Mouse (Mus musculus) midbrain, embryonic 11.5 days (tissue): Measurements from ENCODE around the gene Kremen1. TPM values are rescaled to one million over a fixed set of nuclear protein-coding genes. Genes with fewer than 3 reads are reported as not detected.

Source experiments
- ATAC-seq: fragments of 200-750 bp; cut with Nextera tagmentation; 2 replicates; pipeline ENCODE4 v1.8.0; 2017; ENCODE audit warnings: moderate TSS enrichment, moderate library complexity; ENCODE audit not compliant: low FRiP score
- DNase-seq: peaks from one replicate; pipeline ENCODE4 v3.0.0; 2015; ENCODE audit warnings: low spot score; ENCODE audit errors: missing footprints
- H3K27ac ChIP-seq: fragments of 300-500 bp; sonication (generic); 2 replicates; pipeline ENCODE4 v1.5.1; 2014; ENCODE audit warnings: low read depth, low read length
- H3K27me3 ChIP-seq: fragments of 300-500 bp; sonication (generic); 2 replicates; pipeline ENCODE4 v1.6.1; 2014; ENCODE audit warnings: mild to moderate bottlenecking, low read length, moderate library complexity, mixed read lengths; ENCODE audit not compliant: control insufficient read depth, insufficient read depth
- H3K36me3 ChIP-seq: fragments of 300-500 bp; sonication (generic); 2 replicates; pipeline ENCODE4 v1.6.1; 2014; ENCODE audit warnings: mild to moderate bottlenecking, low read length, moderate library complexity, mixed read lengths; ENCODE audit not compliant: control insufficient read depth, insufficient read depth
- H3K4me1 ChIP-seq: fragments of 300-500 bp; sonication (generic); 2 replicates; pipeline ENCODE4 v1.6.1; 2014; ENCODE audit warnings: low read length; ENCODE audit not compliant: control insufficient read depth, insufficient read depth
- H3K4me2 ChIP-seq: fragments of 300-500 bp; sonication (generic); 2 replicates; pipeline ENCODE4 v1.6.1; 2014; ENCODE audit warnings: mild to moderate bottlenecking, moderate library complexity
- H3K4me3 ChIP-seq: fragments of 300-500 bp; sonication (generic); 2 replicates; pipeline ENCODE4 v1.5.1; 2014; ENCODE audit warnings: low read depth, low read length
- H3K9ac ChIP-seq: fragments of 300-500 bp; sonication (generic); 2 replicates; pipeline ENCODE4 v1.6.1; 2014; ENCODE audit warnings: low read length
- H3K9me3 ChIP-seq: fragments of 300-500 bp; sonication (generic); 2 replicates; pipeline ENCODE4 v1.6.1; 2016; ENCODE audit warnings: low read length; ENCODE audit not compliant: control insufficient read depth
- WGBS: fragments of 180-500 bp; shearing (Covaris S2); extraction: QIAGEN DNeasy Blood & Tissue Kit; methylation state at CpG from one replicate; pipeline ENCODE4 v1.1.7; 2014; 5-methylcytosine and 5-hydroxymethylcytosine counted together
- polyA plus RNA-seq: library from polyadenylated mRNA; unstranded; fragments of >200 nt; fragmentation: Nextera tagmentation; extraction: Ambion mirVana; gene quantifications from 2 replicates; pipeline ENCODE4 v1.2.1, GENCODE M21; 2014

Gene Kremen1
- polyA plus RNA-seq, 1 experiment from 2014 or later = 6.9 TPM

DNA sequence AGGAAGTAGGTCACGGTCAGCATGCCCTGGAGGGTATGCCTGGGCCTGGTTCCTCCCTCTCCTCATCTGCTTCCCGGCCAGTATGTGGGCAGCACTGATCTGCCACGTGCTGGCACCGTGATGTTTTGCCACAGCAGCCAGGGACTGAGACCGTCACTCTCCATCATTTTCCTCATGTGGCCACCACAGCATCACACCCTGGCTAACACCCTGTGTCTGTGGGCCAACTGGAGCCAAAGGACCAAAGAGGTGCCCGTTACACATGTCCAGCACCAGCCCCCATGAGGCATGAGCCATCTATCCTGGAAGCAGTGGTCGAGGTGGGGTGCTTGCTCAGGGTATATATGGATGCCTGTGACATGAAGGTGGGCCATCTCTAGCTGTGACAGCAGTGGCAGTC lies 86.2 kb downstream of the Kremen1 start:
- H3K27ac ChIP-seq = no peak overlapping the region
- DNase-seq = no peak

DNA sequence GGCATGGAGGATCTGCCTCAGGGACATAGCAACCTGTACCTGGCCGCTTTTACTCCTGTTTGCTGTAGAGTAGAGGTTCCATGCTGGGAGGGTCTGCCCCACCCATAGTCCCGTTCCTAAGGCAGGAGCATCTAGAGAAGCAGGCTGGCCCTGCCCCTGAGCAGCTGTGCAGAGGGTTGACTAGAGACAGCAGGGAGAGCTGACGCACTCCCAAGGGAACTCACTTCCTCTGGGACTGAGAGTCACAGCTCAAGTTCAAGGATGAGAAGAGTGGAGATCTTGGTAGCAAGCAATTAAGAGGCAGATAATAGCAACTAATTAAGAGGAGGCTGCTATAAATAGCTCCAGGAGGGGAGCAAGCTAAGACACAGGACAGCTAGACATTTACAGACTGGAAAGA lies 88.5 kb downstream of the Kremen1 start:
- Histone ChIP-seq H3K4me1 (no peaks in the 10 kb centered on the region), H3K36me3 (no peaks in the 10 kb centered on the region), H3K4me2 (no peak overlapping the region), H3K9me3 (no peaks in the 10 kb centered on the region), H3K9ac (no peak overlapping the region), H3K27ac (no peak overlapping the region), H3K4me3 (no peak overlapping the region), H3K27me3 (no peaks in the 10 kb centered on the region)
- no peak for ATAC-seq
- DNase-seq = no peak
- WGBS = 46% methylated on average over 3 of the region's 3 CpGs

More for the DNA sequence above, 86.2 kb downstream of the Kremen1 start:
- H3K4me3 ChIP-seq = no peak overlapping the region
- no peak for ATAC-seq
- H3K36me3 ChIP-seq = no peaks in the 10 kb centered on the region
- 94% methylated on average over 7 of the region's 7 CpGs for WGBS
- no peak overlapping the region for H3K9ac ChIP-seq
- H3K27me3 ChIP-seq = no peaks in the 10 kb centered on the region
- no peaks in the 10 kb centered on the region for H3K4me1 ChIP-seq
- H3K9me3 ChIP-seq = no peaks in the 10 kb centered on the region
- no peak overlapping the region for H3K4me2 ChIP-seq

GRCm38 (mm10) chr11:5167311-5167710 lies 94.0 kb downstream of the Kremen1 start:
- H3K36me3 ChIP-seq = no peaks in the 10 kb centered on the region
- H3K4me1 ChIP-seq = no peaks in the 10 kb centered on the region
- no peak overlapping the region for H3K27ac ChIP-seq
- H3K4me2 ChIP-seq = no peak overlapping the region
- H3K9ac ChIP-seq = no peak overlapping the region
- no peaks in the 10 kb centered on the region for H3K27me3 ChIP-seq
- ATAC-seq (no peak), DNase-seq (no peak)
- H3K9me3 ChIP-seq = no peaks in the 10 kb centered on the region
- no peak overlapping the region for H3K4me3 ChIP-seq
- 85% methylated on average over 9 of the region's 9 CpGs for WGBS

DNA sequence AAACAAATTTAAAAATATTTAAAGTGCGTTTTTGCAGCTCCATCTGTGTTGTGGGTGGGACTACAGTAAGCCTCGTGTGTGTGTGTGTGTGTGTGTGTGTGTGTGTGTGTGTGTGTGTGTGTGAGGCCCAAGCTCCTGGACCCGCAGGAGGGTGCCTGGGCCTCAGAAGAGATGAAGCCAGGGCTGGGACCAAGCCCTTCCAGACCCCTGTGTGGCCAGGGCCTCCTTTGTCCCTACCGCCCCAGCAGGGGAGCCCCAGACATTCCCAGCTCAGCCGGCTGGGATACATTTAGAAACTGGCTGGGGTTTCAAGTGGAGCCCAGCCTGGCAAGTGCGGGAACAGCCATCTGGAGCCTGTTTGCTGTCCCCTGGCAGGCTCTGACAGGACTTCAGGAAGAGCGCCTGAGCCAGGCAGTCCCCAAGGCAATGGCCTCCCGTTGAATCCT lies 95.9 kb downstream of the Kremen1 start:
- DNase-seq = no peak

GRCm38 (mm10) chr11:5164310-5164709 lies 97.0 kb downstream of the Kremen1 start:
- Histone ChIP-seq H3K27ac (no peak overlapping the region), H3K4me3 (no peak overlapping the region), H3K9ac (no peak overlapping the region), H3K4me1 (no peaks in the 10 kb centered on the region), H3K27me3 (no peaks in the 10 kb centered on the region), H3K4me2 (no peak overlapping the region), H3K36me3 (no peaks in the 10 kb centered on the region), H3K9me3 (no peaks in the 10 kb centered on the region)
- DNase-seq (no peak), ATAC-seq (no peak)
- WGBS = 17% methylated on average over 8 of the region's 8 CpGs

More for the DNA sequence above, 95.9 kb downstream of the Kremen1 start:
- Histone ChIP-seq H3K9me3 (no peaks in the 10 kb centered on the region), H3K4me2 (no peak overlapping the region), H3K36me3 (no peaks in the 10 kb centered on the region), H3K27me3 (no peaks in the 10 kb centered on the region), H3K4me1 (no peaks in the 10 kb centered on the region), H3K4me3 (no peak overlapping the region), H3K27ac (no peak overlapping the region), H3K9ac (no peak overlapping the region)
- WGBS = 24% methylated on average over 8 of the region's 8 CpGs
- no peak for ATAC-seq

GRCm38 (mm10) chr11:5163421-5163820 lies 97.9 kb downstream of the Kremen1 start:
- no peaks in the 10 kb centered on the region for H3K36me3 ChIP-seq
- H3K9ac ChIP-seq = no peak overlapping the region
- H3K4me2 ChIP-seq = no peak overlapping the region
- no peak for DNase-seq
- H3K27me3 ChIP-seq = no peaks in the 10 kb centered on the region
- H3K4me3 ChIP-seq = no peak overlapping the region
- no peaks in the 10 kb centered on the region for H3K9me3 ChIP-seq
- ATAC-seq = no peak
- H3K4me1 ChIP-seq = no peaks in the 10 kb centered on the region
- no peak overlapping the region for H3K27ac ChIP-seq
- WGBS = 94% methylated on average over 8 of the region's 8 CpGs

DNA sequence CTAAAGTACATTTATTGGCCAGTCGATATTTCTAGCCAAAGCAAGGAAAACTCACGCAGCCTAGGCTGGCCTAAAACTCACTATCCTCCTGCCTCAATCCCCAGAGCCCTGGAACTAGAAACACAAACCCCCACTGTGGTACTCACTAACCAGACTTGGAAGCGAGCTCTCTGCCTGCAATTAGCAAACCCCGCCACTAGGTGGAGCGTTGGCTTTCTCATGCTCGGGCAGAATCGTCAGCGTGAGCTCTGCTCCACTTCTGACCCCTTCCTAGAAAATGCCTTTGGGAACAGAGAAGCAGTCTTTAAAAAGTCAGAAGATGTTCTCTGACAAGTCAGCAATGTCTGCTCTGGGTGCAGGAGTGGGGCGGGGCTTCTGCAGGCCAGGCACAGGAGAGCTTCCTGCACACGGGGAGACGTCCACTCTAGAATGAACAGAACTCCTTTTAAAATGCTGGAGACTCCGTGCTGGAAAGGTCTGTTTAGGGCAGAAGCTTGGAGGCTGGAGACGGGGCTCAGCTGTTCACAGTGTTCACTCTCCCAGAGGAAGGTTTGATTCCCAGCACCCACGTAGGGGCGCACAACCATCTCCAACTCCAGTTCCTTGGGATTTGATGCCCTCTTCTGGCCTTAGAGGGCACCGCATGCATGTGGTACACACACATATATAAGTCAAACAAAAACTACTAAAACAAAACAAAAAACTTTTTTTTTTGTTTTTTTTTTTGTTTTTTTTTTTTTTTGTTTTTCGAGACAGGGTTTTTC lies 100.5 kb downstream of the Kremen1 start:
- no peak for ATAC-seq
- H3K9me3 ChIP-seq = no peaks in the 10 kb centered on the region
- no peak overlapping the region for H3K9ac ChIP-seq
- no peaks in the 10 kb centered on the region for H3K36me3 ChIP-seq
- H3K4me3 ChIP-seq = no peak overlapping the region
- H3K27ac ChIP-seq = no peak overlapping the region
- no peaks in the 10 kb centered on the region for H3K27me3 ChIP-seq
- H3K4me2 ChIP-seq = no peak overlapping the region
- no peak for DNase-seq
- 74% methylated on average over 17 of the region's 17 CpGs for WGBS
- H3K4me1 ChIP-seq = no peaks in the 10 kb centered on the region

DNA sequence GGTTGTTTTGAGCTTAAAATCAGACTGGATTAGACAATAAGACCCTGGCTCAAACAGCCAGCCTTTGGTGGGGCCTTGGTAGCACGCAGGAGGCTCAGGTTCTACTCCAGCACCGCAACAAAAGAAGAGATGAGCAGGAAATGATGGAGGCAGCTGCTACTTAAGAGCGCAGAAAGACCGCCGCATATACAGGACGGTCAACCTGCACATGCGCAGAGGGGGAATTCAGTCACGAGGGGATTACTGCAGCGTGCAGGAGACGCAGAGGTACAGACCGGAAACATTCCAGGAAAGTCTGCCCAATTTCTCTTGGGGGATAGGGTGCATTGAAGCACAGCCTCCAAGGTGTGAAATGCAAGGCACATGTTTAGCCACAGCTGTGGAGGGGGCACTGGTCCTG lies 103.3 kb downstream of the Kremen1 start:
- no peaks in the 10 kb centered on the region; the same call in 1 of the 2 replicates for H3K27me3 ChIP-seq
- no peak overlapping the region for H3K27ac ChIP-seq
- no peaks in the 10 kb centered on the region for H3K4me1 ChIP-seq
- no peak overlapping the region for H3K4me2 ChIP-seq
- H3K36me3 ChIP-seq = no peaks in the 10 kb centered on the region
- DNase-seq (no peak), ATAC-seq (no peak)
- no peak overlapping the region for H3K4me3 ChIP-seq
- WGBS = 86% methylated on average over 11 of the region's 11 CpGs
- H3K9me3 ChIP-seq = no peaks in the 10 kb centered on the region
- H3K9ac ChIP-seq = no peak overlapping the region

DNA sequence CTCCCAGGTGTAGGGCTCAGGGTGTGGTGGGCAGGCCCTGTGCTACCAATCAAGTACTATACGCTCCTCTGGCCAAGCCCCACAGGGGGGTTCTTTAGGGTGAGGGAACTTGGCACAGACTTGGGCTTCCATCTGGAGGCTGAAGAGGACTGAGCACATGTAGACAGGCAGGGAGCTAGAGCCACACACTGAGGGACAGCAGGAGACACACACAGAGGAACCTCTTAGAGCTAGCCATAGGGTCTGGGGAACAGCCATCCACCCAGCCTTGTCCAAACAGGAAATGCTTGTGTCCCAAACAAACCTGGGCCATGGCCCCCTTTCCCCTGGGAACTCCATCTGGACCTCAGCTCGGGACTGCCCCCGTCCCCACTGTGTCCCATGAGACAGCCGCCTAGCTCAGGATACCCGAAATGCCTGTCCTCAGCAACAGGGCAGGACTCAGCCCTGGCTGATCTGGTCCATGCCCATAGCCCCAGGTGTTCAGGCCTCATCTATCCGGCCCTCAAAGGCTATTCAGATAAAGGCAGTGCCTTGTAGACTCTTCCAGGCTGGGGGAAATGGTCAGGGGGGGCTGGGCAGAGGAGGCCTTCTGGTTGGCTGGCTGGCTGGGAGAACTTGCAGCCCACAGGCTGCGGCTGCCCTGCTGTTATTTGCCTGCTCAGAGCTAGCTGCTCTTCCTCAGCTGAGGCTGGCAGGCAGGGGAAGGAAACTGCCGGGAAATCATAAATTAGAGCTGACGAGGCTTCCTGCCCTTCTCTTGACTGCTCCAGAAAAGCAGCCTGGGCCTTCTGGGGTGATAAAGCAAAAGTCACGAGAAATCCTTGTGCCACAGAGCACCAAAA lies 106.2 kb downstream of the Kremen1 start:
- Histone ChIP-seq H3K4me2 (no peak overlapping the region), H3K36me3 (no peaks in the 10 kb centered on the region), H3K4me1 (peaks cover 13% of the 10 kb centered on the region), H3K27ac (no peak overlapping the region), H3K4me3 (no peak overlapping the region), H3K9ac (no peak overlapping the region), H3K27me3 (peaks cover 3% of the 10 kb centered on the region; the same call in 1 of the 2 replicates), H3K9me3 (no peaks in the 10 kb centered on the region)
- WGBS = 54% methylated on average over 10 of the region's 10 CpGs
- DNase-seq (no peak), ATAC-seq (no peak)
